Mouse (Mus musculus) kidney, embryonic 16.5 days (tissue): ENCODE measurements at regions not wholly inside any gene's neighbourhood (a gene's known extent, or its start where the extent isn't known, plus 50 kb on each side); places are given as distances from the start of the nearest gene placed in this dataset.

Source experiments
- ATAC-seq: fragments of 200-750 bp; cut with Nextera tagmentation; 2 replicates; pipeline ENCODE4 v1.8.0; 2017; ENCODE audit warnings: moderate TSS enrichment; ENCODE audit not compliant: low FRiP score, low TSS enrichment
- H3K27ac ChIP-seq: fragments of 300-500 bp; sonication (generic); 2 replicates; pipeline ENCODE4 v1.5.1; 2014; ENCODE audit warnings: low read length
- H3K27me3 ChIP-seq: fragments of 300-500 bp; sonication (generic); 2 replicates; pipeline ENCODE4 v1.6.1; 2014; ENCODE audit warnings: low read length, control low read depth, mixed read lengths; ENCODE audit not compliant: insufficient read depth
- H3K36me3 ChIP-seq: fragments of 300-500 bp; sonication (generic); 2 replicates; pipeline ENCODE4 v1.6.1; 2014; ENCODE audit warnings: low read length, control low read depth, mixed read lengths; ENCODE audit not compliant: insufficient read depth
- H3K4me1 ChIP-seq: fragments of 300-500 bp; sonication (generic); 2 replicates; pipeline ENCODE4 v1.6.1; 2014; ENCODE audit warnings: low read length, control low read depth, mixed read lengths; ENCODE audit not compliant: insufficient read depth
- H3K4me2 ChIP-seq: fragments of 300-500 bp; sonication (generic); replicated peaks from 2 replicates; pipeline ENCODE4 v1.6.1; 2014; ENCODE audit warnings: low read depth, low read length
- H3K4me3 ChIP-seq: fragments of 300-500 bp; sonication (generic); 2 replicates; pipeline ENCODE4 v1.5.1; 2014; ENCODE audit warnings: mild to moderate bottlenecking, low read length
- H3K9ac ChIP-seq: fragments of 300-500 bp; sonication (generic); replicated peaks from 2 replicates; pipeline ENCODE4 v1.6.1; 2014; ENCODE audit warnings: low read length
- H3K9me3 ChIP-seq: fragments of 300-500 bp; sonication (generic); 2 replicates; pipeline ENCODE4 v1.6.1; 2016; ENCODE audit warnings: low read length, control low read depth
- WGBS: fragments of 180-500 bp; shearing (Covaris S2); extraction: QIAGEN DNeasy Blood & Tissue Kit; methylation state at CpG from one replicate; pipeline ENCODE4 v1.1.7; 2014; 5-methylcytosine and 5-hydroxymethylcytosine counted together

- Histone ChIP-seq H3K27me3 (no peaks in the 10 kb centered on the region), H3K9ac (no peak overlapping the region), H3K4me2 (no peak overlapping the region), H3K27ac (no peak overlapping the region), H3K9me3 (no peaks in the 10 kb centered on the region), H3K36me3 (no peaks in the 10 kb centered on the region), H3K4me3 (no peak overlapping the region), H3K4me1 (no peaks in the 10 kb centered on the region)
- ATAC-seq, result no peak
- 47% methylated on average over 4 of the region's 4 CpGs for WGBS
Observed at GRCm38 (mm10) chr7:51268743-51269142, 242.1 kb upstream of the Ano5 start.

- Histone ChIP-seq H3K9me3 (no peaks in the 10 kb centered on the region), H3K27me3 (no peaks in the 10 kb centered on the region), H3K4me2 (no peak overlapping the region), H3K4me3 (no peak overlapping the region), H3K9ac (no peak overlapping the region), H3K36me3 (no peaks in the 10 kb centered on the region), H3K27ac (no peak overlapping the region), H3K4me1 (no peaks in the 10 kb centered on the region)
- 72% methylated on average over 12 of the region's 12 CpGs for WGBS
- no peak for ATAC-seq
Observed at GRCm38 (mm10) chr7:51270531-51271090, 240.2 kb upstream of the Ano5 start.

- H3K4me3 ChIP-seq, result no peak overlapping the region
- H3K27ac ChIP-seq, result no peak overlapping the region
- no peaks in the 10 kb centered on the region for H3K27me3 ChIP-seq
- no peaks in the 10 kb centered on the region for H3K36me3 ChIP-seq
- H3K9me3 ChIP-seq, result no peaks in the 10 kb centered on the region
- ATAC-seq, result no peak
- no peaks in the 10 kb centered on the region for H3K4me1 ChIP-seq
- no peak overlapping the region for H3K9ac ChIP-seq
- no peak overlapping the region for H3K4me2 ChIP-seq
Observed at GRCm38 (mm10) chr7:51281470-51281869, 229.4 kb upstream of the Ano5 start.

- 9% methylated on average over 3 of the region's 3 CpGs for WGBS
- no peaks in the 10 kb centered on the region for H3K36me3 ChIP-seq
- peak; percentile 49; the same call in 1 of the 2 replicates for ATAC-seq
- no peaks in the 10 kb centered on the region for H3K9me3 ChIP-seq
- no peaks in the 10 kb centered on the region for H3K4me1 ChIP-seq
- no peak overlapping the region for H3K4me2 ChIP-seq
- no peak overlapping the region for H3K4me3 ChIP-seq
- H3K27me3 ChIP-seq, result no peaks in the 10 kb centered on the region
- H3K9ac ChIP-seq, result no peak overlapping the region
- no peak overlapping the region for H3K27ac ChIP-seq
Observed at GRCm38 (mm10) chr7:51300238-51300637, 210.6 kb upstream of the Ano5 start.

- H3K36me3 ChIP-seq, result no peaks in the 10 kb centered on the region
- H3K4me1 ChIP-seq, result no peaks in the 10 kb centered on the region
- no peak overlapping the region for H3K4me2 ChIP-seq
- H3K4me3 ChIP-seq, result no peak overlapping the region
- no peak overlapping the region for H3K27ac ChIP-seq
- H3K27me3 ChIP-seq, result no peaks in the 10 kb centered on the region
- H3K9me3 ChIP-seq, result no peaks in the 10 kb centered on the region
- no peak for ATAC-seq
- no peak overlapping the region for H3K9ac ChIP-seq
- WGBS, result 76% methylated on average over 2 of the region's 2 CpGs
Observed at GRCm38 (mm10) chr7:51307757-51308156, 203.1 kb upstream of the Ano5 start.

- Histone ChIP-seq H3K4me1 (no peaks in the 10 kb centered on the region), H3K36me3 (no peaks in the 10 kb centered on the region), H3K27me3 (no peaks in the 10 kb centered on the region), H3K27ac (no peak overlapping the region), H3K9me3 (no peaks in the 10 kb centered on the region), H3K4me2 (no peak overlapping the region), H3K9ac (no peak overlapping the region), H3K4me3 (no peak overlapping the region)
- no peak for ATAC-seq
- 61% methylated on average over 3 of the region's 3 CpGs for whole genome bisulfite sequencing
Observed at GRCm38 (mm10) chr7:51310191-51310590, 200.6 kb upstream of the Ano5 start.

GRCm38 (mm10) chr7:51339841-51340540 is 170.8 kb upstream of the Ano5 start:
- 68% methylated on average over 7 of the region's 7 CpGs for WGBS
- Histone ChIP-seq H3K27me3 (no peaks in the 10 kb centered on the region), H3K4me1 (no peaks in the 10 kb centered on the region), H3K9ac (no peak overlapping the region), H3K4me2 (no peak overlapping the region), H3K27ac (no peak overlapping the region), H3K4me3 (no peak overlapping the region), H3K9me3 (no peaks in the 10 kb centered on the region), H3K36me3 (no peaks in the 10 kb centered on the region)
- ATAC-seq, result no peak

GRCm38 (mm10) chr7:51347521-51347920 is 163.3 kb upstream of the Ano5 start:
- H3K27ac ChIP-seq, result no peak overlapping the region
- no peaks in the 10 kb centered on the region for H3K9me3 ChIP-seq
- H3K4me1 ChIP-seq, result no peaks in the 10 kb centered on the region
- no peak for ATAC-seq
- no peak overlapping the region for H3K4me3 ChIP-seq
- no peak overlapping the region for H3K9ac ChIP-seq
- no peaks in the 10 kb centered on the region for H3K27me3 ChIP-seq
- 82% methylated on average over 3 of the region's 3 CpGs for WGBS
- no peaks in the 10 kb centered on the region for H3K36me3 ChIP-seq
- no peak overlapping the region for H3K4me2 ChIP-seq

GRCm38 (mm10) chr7:51360134-51360533 is 150.7 kb upstream of the Ano5 start:
- no peaks in the 10 kb centered on the region for H3K36me3 ChIP-seq
- H3K27me3 ChIP-seq, result no peaks in the 10 kb centered on the region
- H3K4me2 ChIP-seq, result no peak overlapping the region
- no peaks in the 10 kb centered on the region for H3K4me1 ChIP-seq
- WGBS, result 80% methylated on average over 3 of the region's 3 CpGs
- H3K4me3 ChIP-seq, result no peak overlapping the region
- H3K9me3 ChIP-seq, result no peaks in the 10 kb centered on the region
- H3K27ac ChIP-seq, result no peak overlapping the region
- no peak for ATAC-seq
- H3K9ac ChIP-seq, result no peak overlapping the region

- H3K27me3 ChIP-seq, result no peaks in the 10 kb centered on the region
- H3K9me3 ChIP-seq, result no peaks in the 10 kb centered on the region
- H3K4me1 ChIP-seq, result no peaks in the 10 kb centered on the region
- no peaks in the 10 kb centered on the region for H3K36me3 ChIP-seq
- H3K4me2 ChIP-seq, result no peak overlapping the region
- no peak overlapping the region for H3K27ac ChIP-seq
- WGBS, result 67% methylated on average over 1 of the region's 1 CpGs
- ATAC-seq, result no peak
- no peak overlapping the region for H3K4me3 ChIP-seq
- H3K9ac ChIP-seq, result no peak overlapping the region
Observed at GRCm38 (mm10) chr7:51377584-51377983, 133.2 kb upstream of the Ano5 start.
